Mouse (Mus musculus) G1E (cell line): ENCODE measurements around the gene Clec2d.

ENCODE experiments used
- CTCF ChIP-seq: IDR thresholded peaks from 2 replicates; pipeline ENCODE4 v1.5.1; 2012; ENCODE audit warnings: low read depth, low read length, inconsistent platforms, mixed read lengths
- POLR2AphosphoS5 ChIP-seq: IDR thresholded peaks from 2 replicates; pipeline ENCODE4 v1.6.1; 2012; ENCODE audit warnings: low read depth, low read length, inconsistent platforms; ENCODE audit not compliant: insufficient replicate concordance
- TAL1 ChIP-seq: conservative IDR thresholded peaks from 2 replicates; pipeline ENCODE4 v1.6.1; 2012; ENCODE audit warnings: low read depth, low read length, inconsistent platforms, mixed read lengths

DNA sequence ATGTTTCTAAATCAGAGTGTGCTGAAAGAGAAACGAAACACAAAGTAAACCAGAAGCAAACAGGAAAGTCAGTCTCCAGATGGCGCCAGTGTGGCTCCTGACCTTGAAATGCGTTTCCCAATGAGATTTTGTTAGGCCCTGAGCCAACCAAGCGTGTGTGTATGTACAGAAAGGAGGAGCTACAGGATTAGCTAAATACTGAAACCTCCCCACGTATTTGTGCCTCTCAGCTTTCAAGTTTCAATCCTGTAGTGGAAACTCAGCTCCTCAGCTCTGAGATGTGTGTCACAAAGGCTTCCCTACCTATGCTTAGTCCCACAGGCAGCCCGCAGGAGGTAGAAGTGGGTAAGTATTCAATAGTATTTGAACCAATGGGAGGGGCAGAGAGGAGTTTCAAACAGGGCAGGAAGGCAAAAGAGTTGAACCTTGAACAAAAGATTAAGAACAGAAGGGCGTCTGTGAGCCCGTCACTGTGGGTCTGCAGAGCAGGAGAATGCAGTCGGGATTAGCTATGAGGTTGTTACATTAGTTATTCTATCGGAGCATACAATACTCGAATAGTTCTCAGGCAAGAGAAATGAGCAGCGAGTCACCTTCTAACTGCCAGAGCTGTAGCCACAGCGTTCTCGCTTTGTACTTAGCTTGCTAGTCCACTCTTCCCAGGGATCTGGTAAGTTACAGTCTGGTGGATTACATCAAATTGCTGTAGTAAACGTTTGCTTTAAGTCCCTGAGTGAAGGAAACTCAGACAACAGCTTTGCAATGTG, at the start of gene Clec2d:
- TF ChIP-seq CTCF (no peak), POLR2AphosphoS5 (no peak), TAL1 (no peak)
